Mouse (Mus musculus) megakaryocyte-erythroid progenitor cell, adult 5-6 weeks (primary cell): ENCODE measurements around the gene Herc2. TPM values are rescaled to one million over a fixed set of nuclear protein-coding genes. Genes with fewer than 3 reads are reported as not detected.

Experiments used
- total RNA-seq, 2 experiments: library from RNA; stranded (forward) in 1 of 2; stranded (reverse) in 1 of 2; fragments of 200-1000, 215-1000 nt in 1 of 2; fragments of >200 nt in 1 of 2; fragmentation: Nextera tagmentation in 1 of 2; gene quantifications; 2 replicates each; pipeline ENCODE4 v1.2.3; 2014 to 2017

Herc2 gene
- total RNA-seq, 2 experiments from 2014 or later, result 51.5 to 59.7 TPM

Other genes starting within 250 kb of the Herc2 start
- gene Cyfip1, start 208.5 kb upstream of the Herc2 start, total RNA-seq (2014; fragmentation: Nextera tagmentation), result 21.4 and 42.4 TPM in 2 replicates
- gene Cyfip1, start 208.5 kb upstream of the Herc2 start, total RNA-seq (2017), result 20.4 and 58.9 TPM in 2 replicates
- gene Nipa2, start 87.7 kb upstream of the Herc2 start, total RNA-seq (2014; fragmentation: Nextera tagmentation), result 27.6 and 35.5 TPM in 2 replicates
- 26.9 and 38.0 TPM in 2 replicates for gene Nipa2, start 87.7 kb upstream of the Herc2 start, total RNA-seq (2017)
- 12.6 and 16.9 TPM in 2 replicates for gene Nipa1, start 30.2 kb upstream of the Herc2 start, total RNA-seq (2014; fragmentation: Nextera tagmentation)
- gene Nipa1, start 30.2 kb upstream of the Herc2 start, total RNA-seq (2017), result 25.5 and 31.7 TPM in 2 replicates
- gene Oca2, start 189.6 kb downstream of the Herc2 start, total RNA-seq (2014; fragmentation: Nextera tagmentation), result not detected in 2 replicates
- not detected in 2 replicates for gene Oca2, start 189.6 kb downstream of the Herc2 start, total RNA-seq (2017)